Mouse (Mus musculus) G1E (cell line): ENCODE results near the gene Scamp3.

Experiments used
- CTCF ChIP-seq: IDR thresholded peaks from 2 replicates; pipeline ENCODE4 v1.5.1; 2012; ENCODE audit warnings: low read depth, low read length, inconsistent platforms, mixed read lengths
- GATA1 ChIP-seq: IDR thresholded peaks from 2 replicates; pipeline ENCODE4 v1.6.1; 2012; ENCODE audit warnings: borderline replicate concordance, low read length, inconsistent platforms, mixed read lengths
- GATA2 ChIP-seq: IDR thresholded peaks from 2 replicates; pipeline ENCODE4 v1.6.1; 2012; ENCODE audit warnings: low read depth, low read length, inconsistent platforms, borderline replicate concordance
- TAL1 ChIP-seq: conservative IDR thresholded peaks from 2 replicates; pipeline ENCODE4 v1.6.1; 2012; ENCODE audit warnings: low read depth, low read length, inconsistent platforms, mixed read lengths

- TF ChIP-seq CTCF (no peak), GATA1 (no peak), GATA2 (no peak), TAL1 (no peak)
Observed at GRCm38 (mm10) chr3:89208736-89209135, 31.5 kb downstream of the Scamp3 start.
